Mouse (Mus musculus) right cerebral cortex, adult 2 months (tissue): ENCODE data around the gene Cd163l1.
A peak's percentile ranks its signal among the peaks of the same experiment; 100 is the strongest.

ENCODE experiments used
- DNase-seq, 2 experiments: peaks; one replicate each; pipeline ENCODE4 v3.0.0; 2021 to 2022; ENCODE audit warnings: low spot score in 2 of 2

The Cd163l1 gene

GRCm38 (mm10) chr7:140217967-140218366 lies at the start of gene Cd163l1:
TSS of gene Cd163l1 (plus strand) at chr7:140218267.
- no peak for DNase-seq

GRCm38 (mm10) chr7:140169386-140169785 lies 48.7 kb upstream of the Cd163l1 start:
- no peak for DNase-seq

DNA sequence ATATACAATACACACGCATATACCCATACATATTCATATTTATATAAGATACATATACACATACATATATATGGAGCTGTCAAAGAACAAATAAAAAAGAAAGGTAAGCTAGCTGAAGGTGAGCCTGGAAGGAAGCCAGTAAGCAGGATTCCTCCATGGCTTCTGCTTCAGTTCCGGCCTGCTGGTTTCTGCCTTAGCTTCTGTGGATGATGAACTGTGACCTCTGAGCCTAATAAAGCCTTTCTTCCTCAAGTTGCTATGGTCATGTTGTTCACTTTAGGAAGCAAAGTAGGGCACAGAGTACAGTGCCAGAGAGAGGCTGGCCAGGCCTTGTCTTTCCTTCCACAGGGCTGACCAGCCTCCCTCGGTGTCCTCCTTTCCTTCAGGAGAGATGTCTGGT lies 47.2 kb upstream of the Cd163l1 start:
- no peak for DNase-seq

DNA sequence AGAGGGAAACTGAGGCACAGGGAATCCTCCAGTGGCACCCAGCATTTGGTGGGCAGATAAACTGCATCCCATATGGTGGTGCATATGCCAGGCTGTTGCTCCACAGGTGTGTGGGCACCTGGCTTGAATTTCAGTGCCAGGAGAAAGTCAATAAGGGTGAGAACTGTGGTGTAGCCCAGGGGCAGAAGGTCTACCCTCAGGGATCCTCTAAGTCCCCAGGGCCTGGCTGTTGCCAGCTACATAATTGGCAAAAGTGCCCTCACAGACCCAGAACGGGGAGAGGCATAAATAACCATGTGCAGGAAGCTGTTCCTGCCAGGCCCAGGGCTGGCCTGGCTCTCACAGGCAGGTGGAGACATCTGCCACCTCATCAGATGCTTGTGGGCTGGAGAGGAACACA lies 45.1 kb upstream of the Cd163l1 start, which contains the start of gene Olfr523:
Olfr523 (plus strand) TSS at position 282 of the 400 bp plus-strand sequence.
- DNase-seq = no peak

DNA sequence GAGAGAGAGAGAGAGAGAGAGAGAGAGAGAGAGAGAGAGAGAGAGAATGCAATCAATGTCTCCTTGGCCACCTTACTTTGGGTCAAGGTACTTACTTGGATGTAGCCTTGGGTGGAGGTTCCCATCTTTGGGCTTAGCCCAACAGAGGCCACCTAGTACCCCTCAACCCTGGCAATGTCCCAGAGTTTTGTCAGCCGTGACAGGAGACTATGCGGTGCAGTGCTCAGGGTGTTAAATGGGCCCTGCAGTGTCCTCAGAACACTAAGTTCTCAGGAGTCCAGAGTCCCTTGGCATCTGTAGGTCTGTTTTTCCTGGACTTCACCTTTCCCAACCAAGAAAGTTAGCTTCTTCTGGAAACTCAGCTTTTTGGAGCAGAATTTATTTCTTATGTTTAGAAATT lies 38.9 kb upstream of the Cd163l1 start:
- no peak for DNase-seq

GRCm38 (mm10) chr7:140180692-140181091 lies 37.4 kb upstream of the Cd163l1 start:
- DNase-seq = no peak

GRCm38 (mm10) chr7:140184206-140184605 lies 33.9 kb upstream of the Cd163l1 start:
- DNase-seq = no peak

DNA sequence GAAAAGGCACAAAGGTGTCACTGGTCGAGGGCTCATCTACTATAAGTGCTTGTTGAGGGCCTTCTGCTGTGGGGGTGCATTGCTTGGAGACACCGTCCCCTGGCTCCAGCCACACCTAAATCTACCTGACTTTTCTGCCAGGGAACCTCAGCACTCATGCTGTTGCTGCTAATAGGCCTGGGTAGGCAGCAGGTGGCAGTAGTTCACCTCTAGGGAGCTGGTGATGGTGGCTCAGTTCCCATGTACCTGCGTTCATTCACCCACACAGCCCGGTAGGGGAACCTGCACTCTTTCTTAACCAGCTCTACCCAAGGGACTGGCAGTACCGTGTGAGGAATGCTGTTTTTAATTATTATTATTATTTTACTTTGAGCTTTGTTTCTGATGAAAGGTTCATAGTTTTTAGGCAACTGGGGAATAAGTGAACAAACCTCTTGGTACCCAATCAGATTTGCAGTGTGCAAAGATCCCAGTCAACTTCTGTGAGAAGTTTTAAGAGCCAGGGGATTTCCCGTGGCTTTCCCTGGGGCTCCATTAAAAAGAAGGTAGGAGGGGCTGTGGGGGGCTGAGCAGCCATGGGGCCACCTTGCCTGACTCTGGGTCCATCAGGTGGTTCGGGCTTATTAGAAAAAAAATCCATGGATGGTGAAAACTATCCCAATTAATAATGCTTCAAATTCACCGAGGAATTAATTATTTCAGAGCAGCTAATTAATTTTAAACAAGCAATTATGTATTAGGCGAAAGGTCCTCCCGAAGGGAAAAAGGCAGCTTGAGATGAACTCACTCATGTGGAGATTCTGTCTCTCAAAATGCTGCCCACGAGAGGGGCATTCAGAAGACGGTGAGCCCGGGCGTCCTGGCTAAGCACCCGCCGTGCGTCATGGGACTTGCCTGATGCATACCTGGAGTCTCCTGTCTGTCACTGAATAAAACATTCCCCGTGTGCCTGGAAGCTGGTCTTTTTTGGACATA lies 31.1 kb upstream of the Cd163l1 start:
- peak; percentile 39 to 51 for DNase-seq

DNA sequence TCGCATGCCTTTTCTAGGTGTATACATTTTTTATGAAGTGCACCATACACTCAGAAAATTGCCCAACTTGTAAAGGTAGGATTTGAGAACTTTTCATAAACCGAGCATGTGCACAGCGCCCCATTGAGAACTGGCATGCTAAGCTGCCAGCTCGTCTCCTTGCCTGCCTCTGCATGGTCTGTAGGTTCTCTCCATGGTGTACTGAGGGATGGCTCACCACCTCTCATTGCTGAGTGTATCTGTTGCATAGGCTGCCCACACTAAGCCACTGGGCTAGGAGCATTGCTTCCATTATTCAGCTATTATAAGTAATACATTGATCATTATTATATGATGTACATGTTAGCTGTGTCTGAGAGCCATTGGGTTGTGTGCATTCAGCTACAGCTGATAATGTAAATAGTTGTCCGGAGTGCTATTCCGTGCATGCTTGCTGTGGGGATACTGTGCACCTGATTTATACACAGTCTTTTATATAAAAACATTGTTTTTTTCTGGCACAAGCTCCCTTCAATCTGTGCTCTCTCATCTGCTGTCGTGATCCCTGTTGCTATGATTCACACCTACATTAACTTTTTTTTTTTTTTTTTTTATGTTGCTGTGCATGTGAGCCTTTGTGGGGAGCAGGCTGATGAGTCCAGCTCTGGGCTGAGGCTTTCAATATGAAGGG lies 30.2 kb upstream of the Cd163l1 start:
- peak; percentile 35 to 51 for DNase-seq

DNA sequence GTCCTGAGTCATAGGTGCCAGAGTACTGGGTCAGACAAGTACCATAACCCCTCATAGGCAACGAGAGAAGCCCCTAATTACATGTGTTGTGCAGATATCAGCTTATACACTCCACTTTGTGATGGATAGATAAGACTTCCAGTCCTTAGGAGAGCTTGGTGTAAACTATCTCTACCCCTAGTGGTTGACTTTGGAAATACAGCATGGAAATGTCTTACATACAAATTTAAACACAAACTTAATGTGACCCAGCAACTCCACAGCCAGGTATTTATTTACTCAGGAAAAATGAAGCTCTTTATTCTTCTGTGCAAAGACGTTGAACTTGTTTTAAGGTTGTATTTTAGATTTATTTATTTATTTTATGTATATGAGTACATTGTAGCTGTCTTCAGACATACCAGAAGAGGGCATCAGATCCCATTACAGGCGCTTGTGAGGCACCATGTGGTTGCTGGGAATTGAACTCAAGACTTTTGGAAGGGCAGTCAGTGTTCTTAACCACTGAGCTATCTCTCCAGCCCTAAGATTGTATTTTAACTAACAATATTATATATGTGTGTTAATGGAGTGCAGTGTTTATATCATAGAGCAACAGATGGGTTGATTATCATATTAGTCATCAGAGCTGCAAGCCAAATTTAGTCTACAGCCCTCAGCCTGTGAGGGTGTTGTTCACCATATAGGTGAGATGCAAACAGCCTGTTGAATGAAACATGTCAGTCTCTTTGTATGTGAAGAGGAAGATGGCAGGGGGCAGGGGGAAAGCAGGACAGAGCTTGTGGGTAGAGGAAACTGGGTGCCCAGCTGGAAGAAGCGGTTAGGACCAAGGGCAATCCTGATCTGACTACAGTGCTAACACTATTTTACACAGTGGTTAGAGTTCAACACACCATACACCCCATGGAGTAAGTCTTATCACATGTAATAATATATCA lies 29.4 kb upstream of the Cd163l1 start:
- DNase-seq = no peak

DNA sequence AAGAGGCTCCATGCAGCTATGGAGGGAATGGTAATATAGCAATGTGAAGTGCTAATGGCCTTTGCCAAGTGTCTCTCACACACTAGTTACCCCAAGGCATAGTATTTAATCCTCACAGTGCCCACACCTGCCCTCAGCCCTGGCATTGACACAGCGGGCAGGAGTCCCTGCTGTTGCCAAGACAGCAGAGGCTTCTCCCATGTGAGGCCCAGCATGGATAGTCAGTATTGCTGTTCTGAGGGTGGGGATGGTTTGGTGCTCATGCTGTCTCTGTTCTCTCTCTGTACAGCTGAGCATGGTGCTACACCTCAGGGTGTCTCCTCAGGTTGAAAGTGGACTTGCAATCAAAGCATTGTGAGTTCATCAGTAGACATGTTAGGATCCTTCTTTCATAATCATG lies 27.6 kb upstream of the Cd163l1 start:
- no peak for DNase-seq

DNA sequence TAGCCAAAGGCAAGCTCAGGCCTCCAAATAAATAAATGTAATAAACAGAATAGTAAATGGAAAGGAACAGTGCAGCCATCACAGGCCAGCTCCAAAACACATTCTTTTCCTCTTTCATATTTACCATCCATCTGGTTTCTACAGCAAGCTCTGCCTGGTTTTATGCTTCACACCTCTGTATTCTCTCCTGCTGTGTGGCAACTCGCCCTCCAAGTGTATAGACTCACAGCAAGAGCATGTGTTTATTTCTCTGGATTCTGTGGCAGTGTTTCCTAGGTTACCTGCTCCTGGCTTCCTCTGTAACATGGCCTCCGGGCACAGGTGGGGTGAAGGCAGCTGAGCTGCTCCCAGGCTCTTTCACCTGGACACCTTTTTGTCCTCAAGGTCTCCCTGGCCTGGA lies 25.6 kb upstream of the Cd163l1 start:
- no peak for DNase-seq

DNA sequence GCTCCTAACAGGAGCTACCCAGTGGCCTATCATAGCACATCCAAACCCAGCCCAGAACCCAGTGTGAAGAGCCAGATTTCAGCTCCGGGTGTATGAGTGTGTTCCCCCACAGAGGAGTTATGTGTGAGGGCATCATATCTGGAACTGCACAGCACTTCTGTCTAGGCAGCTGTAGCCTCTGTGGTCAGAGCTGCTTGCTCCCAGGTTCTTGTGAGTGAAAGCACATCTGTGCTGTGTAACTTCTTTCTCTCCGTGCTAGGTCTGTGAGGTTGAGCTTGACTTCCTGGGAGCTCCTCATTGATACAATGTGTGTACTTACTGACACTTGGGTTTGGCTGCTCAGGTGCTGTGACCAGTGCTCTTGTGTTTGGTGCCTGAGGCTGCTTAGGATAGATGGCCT lies 25.2 kb upstream of the Cd163l1 start:
- no peak for DNase-seq

GRCm38 (mm10) chr7:140194031-140194430 lies 24.0 kb upstream of the Cd163l1 start:
- DNase-seq = no peak

DNA sequence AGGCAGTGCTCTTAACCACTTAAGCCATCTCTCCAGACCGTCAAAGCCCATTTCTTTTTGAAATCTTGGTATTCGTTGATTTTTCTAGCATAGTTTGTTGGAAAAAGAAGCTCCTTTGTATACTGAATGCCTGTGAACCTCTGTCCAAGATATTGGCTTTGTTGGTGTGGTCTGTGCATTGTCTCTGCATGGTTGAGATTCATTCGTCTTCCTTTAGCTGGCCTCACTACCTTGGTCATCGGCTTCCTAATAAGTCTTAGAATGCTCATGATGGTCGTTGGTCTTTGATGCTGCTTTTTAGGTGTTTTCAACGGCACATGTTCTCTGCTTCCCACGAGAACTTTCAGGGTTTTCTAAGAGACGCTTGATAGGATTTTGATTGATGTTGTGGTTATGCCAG lies 22.1 kb upstream of the Cd163l1 start:
- DNase-seq = no peak

DNA sequence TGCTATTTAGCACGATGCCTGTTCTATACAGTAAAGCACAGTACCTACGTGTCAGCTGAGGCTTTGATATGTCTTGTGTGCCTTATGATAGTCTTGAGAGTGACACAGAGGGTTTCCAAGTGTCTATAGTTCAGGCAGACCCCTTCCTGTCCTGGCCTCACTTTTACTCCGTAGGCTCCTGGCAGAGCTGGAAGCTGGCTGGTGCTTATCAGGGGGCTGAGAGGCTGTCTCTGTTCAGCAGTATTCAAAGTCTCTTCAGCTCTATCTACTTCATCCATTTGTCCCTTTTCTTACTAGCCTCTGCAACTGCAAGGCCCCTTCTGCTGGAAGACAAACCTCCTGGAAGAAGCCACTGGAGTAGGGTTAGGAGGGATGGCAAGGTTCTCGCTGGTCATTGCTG lies 17.0 kb upstream of the Cd163l1 start:
- DNase-seq = no peak

GRCm38 (mm10) chr7:140205864-140206263 lies 12.2 kb upstream of the Cd163l1 start, which contains the start of gene Olfr524:
TSS of gene Olfr524 (minus strand) at chr7:140205964.
- no peak for DNase-seq

DNA sequence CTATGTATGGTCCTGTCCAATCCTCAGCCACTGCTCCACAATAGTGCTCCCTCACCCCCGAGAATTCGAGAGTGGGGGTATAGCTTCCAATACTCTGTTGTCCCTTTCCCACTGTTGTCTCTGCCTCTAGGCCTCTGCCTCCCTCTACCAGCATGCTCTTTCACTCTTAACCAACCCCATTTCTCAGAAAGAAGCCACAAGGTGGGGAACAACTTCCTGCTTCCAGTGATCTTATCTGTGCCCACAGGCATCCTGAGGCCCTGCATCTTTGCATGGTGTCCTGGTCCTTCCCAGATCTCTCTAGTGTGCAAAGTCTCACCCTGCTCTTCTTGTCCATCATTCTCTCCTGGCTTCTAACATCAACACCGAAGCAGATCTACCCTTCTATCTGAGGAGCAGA lies 11.2 kb upstream of the Cd163l1 start:
- no peak for DNase-seq

- DNase-seq = no peak
Observed at GRCm38 (mm10) chr7:140208153-140208552, 9.9 kb upstream of the Cd163l1 start.

DNA sequence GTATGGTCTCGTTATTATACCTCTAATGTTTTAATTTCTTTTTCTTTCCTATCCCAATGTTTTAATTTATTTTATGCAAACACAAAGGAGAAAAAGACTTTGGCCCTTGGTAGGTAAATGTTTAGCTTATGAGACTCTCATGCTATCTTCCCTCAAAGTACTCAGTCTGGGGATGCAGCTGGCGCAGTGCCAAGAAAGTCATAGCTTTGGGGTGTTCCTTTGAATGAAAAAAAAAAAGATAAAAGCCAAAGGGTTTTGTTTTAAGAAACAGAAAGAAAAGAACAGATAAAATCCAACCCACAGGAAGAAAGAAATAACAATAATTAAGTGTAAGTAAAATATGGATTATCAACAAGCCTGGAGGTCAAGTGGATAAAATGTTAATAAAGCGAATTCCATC lies 9.4 kb upstream of the Cd163l1 start:
- no peak for DNase-seq

- DNase-seq = no peak
Observed at GRCm38 (mm10) chr7:140213841-140214240, 4.2 kb upstream of the Cd163l1 start.

DNA sequence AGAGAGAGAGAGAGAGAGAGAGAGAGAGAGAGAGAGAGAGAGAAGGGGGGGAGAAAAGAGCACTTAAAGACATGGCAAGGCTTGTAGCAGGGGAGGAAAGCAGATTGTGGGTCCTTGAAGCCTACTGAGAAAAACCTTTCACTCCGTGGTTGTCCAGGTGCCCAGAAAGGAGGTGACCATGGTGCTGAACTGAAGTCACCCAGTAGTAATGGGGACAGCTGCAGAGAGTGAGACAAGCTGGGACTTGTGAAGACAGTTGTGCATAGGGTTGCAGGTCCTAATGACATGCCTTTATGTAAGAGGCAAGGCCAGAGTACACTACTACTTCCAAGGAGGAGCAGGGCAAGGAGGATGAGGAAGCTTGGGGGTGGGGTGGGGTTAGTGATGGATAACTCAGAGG lies 1.2 kb downstream of the Cd163l1 start:
- no peak for DNase-seq
